Mouse (Mus musculus) forebrain, embryonic 14.5 days (tissue): ENCODE results near the gene Prkce. TPM values are rescaled to one million over a fixed set of nuclear protein-coding genes. Genes with fewer than 3 reads are reported as not detected.
A peak's percentile ranks its signal among the peaks of the same experiment; 100 is the strongest.

Experiments
- ATAC-seq: fragments of 200-750 bp; cut with Nextera tagmentation; 2 replicates; pipeline ENCODE4 v1.8.0; 2017; ENCODE audit warnings: mild to moderate bottlenecking, moderate library complexity
- DNase-seq: peaks from one replicate; pipeline ENCODE4 v3.0.0-alpha.2; 2015; ENCODE audit warnings: low spot score
- H3K27ac ChIP-seq: fragments of 300-500 bp; sonication (generic); 2 replicates; pipeline ENCODE4 v1.5.1; 2014; ENCODE audit warnings: low read depth, mild to moderate bottlenecking, control low read depth, low read length, moderate library complexity
- H3K27me3 ChIP-seq: fragments of 300-500 bp; sonication (generic); replicated peaks from 2 replicates; pipeline ENCODE4 v1.6.1; 2014; ENCODE audit warnings: low read length, control low read depth, mixed read lengths; ENCODE audit not compliant: control insufficient read depth, insufficient read depth
- H3K36me3 ChIP-seq: fragments of 300-500 bp; sonication (generic); 2 replicates; pipeline ENCODE4 v1.6.1; 2014; ENCODE audit warnings: low read length, control low read depth; ENCODE audit not compliant: control insufficient read depth, insufficient read depth
- H3K4me1 ChIP-seq: fragments of 300-500 bp; sonication (generic); 2 replicates; pipeline ENCODE4 v1.6.1; 2014; ENCODE audit warnings: antibody characterized with exemption, low read length, control low read depth; ENCODE audit not compliant: control insufficient read depth, insufficient read depth
- H3K4me2 ChIP-seq: fragments of 300-500 bp; sonication (generic); 2 replicates; pipeline ENCODE4 v1.6.1; 2014; ENCODE audit warnings: mild to moderate bottlenecking, control low read depth, low read length
- H3K4me3 ChIP-seq: fragments of 300-500 bp; sonication (generic); 2 replicates; pipeline ENCODE4 v1.5.1; 2014; ENCODE audit warnings: low read depth, low read length, control low read depth
- H3K9ac ChIP-seq: fragments of 300-500 bp; sonication (generic); 2 replicates; pipeline ENCODE4 v1.6.1; 2014; ENCODE audit warnings: mild to moderate bottlenecking, low read length, control low read depth, moderate library complexity
- H3K9me3 ChIP-seq: fragments of 300-500 bp; sonication (generic); replicated peaks from 2 replicates; pipeline ENCODE4 v1.6.1; 2016; ENCODE audit warnings: low read length, control low read depth, mixed read lengths; ENCODE audit not compliant: control insufficient read depth
- WGBS: fragments of 180-500 bp; shearing (Covaris S2); extraction: QIAGEN DNeasy Blood & Tissue Kit; methylation state at CpG from one replicate; pipeline ENCODE4 v1.1.7; 2014; 5-methylcytosine and 5-hydroxymethylcytosine counted together
- polyA plus RNA-seq: library from polyadenylated mRNA; unstranded; fragments of >200 nt; fragmentation: Nextera tagmentation; extraction: Ambion mirVana; gene quantifications from 2 replicates; pipeline ENCODE4 v1.2.1, GENCODE M21; 2014

Prkce gene
- polyA plus RNA-seq, 1 experiment from 2014 or later: 16.9 TPM

GRCm38 (mm10) chr17:86497302-86497701 lies 329.7 kb downstream of the Prkce start:
- Histone ChIP-seq H3K9ac (no peak overlapping the region), H3K4me3 (no peak overlapping the region), H3K4me1 (no peaks in the 10 kb centered on the region), H3K36me3 (0 out of 2 replicates have a peak, but pooled peaks cover under 1% of the 10 kb centered on the region), H3K27ac (no peak overlapping the region), H3K4me2 (no peak overlapping the region), H3K27me3 (no peaks in the 10 kb centered on the region), H3K9me3 (no peaks in the 10 kb centered on the region)
- DNase-seq: no peak
- WGBS: 85% methylated on average over 4 of the region's 4 CpGs
- ATAC-seq: no peak

- H3K27ac ChIP-seq: no peak overlapping the region
- H3K36me3 ChIP-seq: no peaks in the 10 kb centered on the region
- H3K4me1 ChIP-seq: no peaks in the 10 kb centered on the region
- no peaks in the 10 kb centered on the region for H3K9me3 ChIP-seq
- DNase-seq (no peak), ATAC-seq (no peak)
- 80% methylated on average over 14 of the region's 15 CpGs for WGBS
- no peak overlapping the region for H3K9ac ChIP-seq
- no peak overlapping the region for H3K4me3 ChIP-seq
- H3K4me2 ChIP-seq: no peak overlapping the region
- H3K27me3 ChIP-seq: no peaks in the 10 kb centered on the region
These were observed 331.9 kb downstream of the Prkce start for GRCm38 (mm10) chr17:86499359-86500045.

GRCm38 (mm10) chr17:86501393-86501792 lies 333.8 kb downstream of the Prkce start:
- Histone ChIP-seq H3K4me3 (no peak overlapping the region), H3K36me3 (no peaks in the 10 kb centered on the region), H3K9ac (no peak overlapping the region), H3K4me2 (no peak overlapping the region), H3K4me1 (no peaks in the 10 kb centered on the region), H3K27ac (no peak overlapping the region), H3K27me3 (no peaks in the 10 kb centered on the region), H3K9me3 (no peaks in the 10 kb centered on the region)
- no peak for DNase-seq
- ATAC-seq: no peak
- WGBS: 93% methylated on average over 4 of the region's 4 CpGs

GRCm38 (mm10) chr17:86503208-86503897 lies 335.8 kb downstream of the Prkce start:
- H3K36me3 ChIP-seq: no peaks in the 10 kb centered on the region
- ATAC-seq: no peak
- H3K4me3 ChIP-seq: no peak overlapping the region
- H3K9ac ChIP-seq: no peak overlapping the region
- no peaks in the 10 kb centered on the region for H3K9me3 ChIP-seq
- no peak for DNase-seq
- no peak overlapping the region for H3K27ac ChIP-seq
- no peaks in the 10 kb centered on the region for H3K4me1 ChIP-seq
- no peak overlapping the region for H3K4me2 ChIP-seq
- H3K27me3 ChIP-seq: no peaks in the 10 kb centered on the region
- WGBS: 94% methylated on average over 9 of the region's 9 CpGs

- H3K36me3 ChIP-seq: no peaks in the 10 kb centered on the region
- no peak within 1 kb of the TSS for H3K27ac ChIP-seq
- DNase-seq (no peak), ATAC-seq (no peak)
- H3K9ac ChIP-seq: no peak within 1 kb of the TSS
- WGBS: 91% methylated on average over 8 of the region's 8 CpGs
- no peak within 1 kb of the TSS for H3K4me3 ChIP-seq
- no peaks in the 10 kb centered on the region for H3K27me3 ChIP-seq
- no peaks in the 10 kb centered on the region for H3K9me3 ChIP-seq
- no peaks in the 10 kb centered on the region for H3K4me1 ChIP-seq
- H3K4me2 ChIP-seq: no peak within 1 kb of the TSS
These were observed 337.6 kb downstream of the Prkce start, which contains the start of gene Gm10309 for GRCm38 (mm10) chr17:86505183-86505631. Gm10309 (minus strand) TSS chr17:86505232.

- Histone ChIP-seq H3K27me3 (no peaks in the 10 kb centered on the region), H3K4me3 (no peak overlapping the region), H3K36me3 (no peaks in the 10 kb centered on the region), H3K4me2 (no peak overlapping the region), H3K9me3 (no peaks in the 10 kb centered on the region), H3K9ac (no peak overlapping the region), H3K4me1 (no peaks in the 10 kb centered on the region), H3K27ac (peak overlapping the region; percentile 44; the same call in 1 of the 2 replicates)
- no peak for ATAC-seq
- WGBS: 84% methylated on average over 5 of the region's 5 CpGs
- no peak for DNase-seq
These were observed 339.3 kb downstream of the Prkce start for GRCm38 (mm10) chr17:86506881-86507280.

GRCm38 (mm10) chr17:86507342-86508211 lies 340.0 kb downstream of the Prkce start:
- 80% methylated on average over 19 of the region's 19 CpGs for WGBS
- no peak overlapping the region for H3K27ac ChIP-seq
- DNase-seq: no peak

GRCm38 (mm10) chr17:86508212-86508490 lies 340.6 kb downstream of the Prkce start:
- 90% methylated on average over 3 of the region's 3 CpGs for WGBS
- ATAC-seq (no peak), DNase-seq (no peak)
- Histone ChIP-seq H3K27me3 (no peaks in the 10 kb centered on the region), H3K27ac (no peak overlapping the region), H3K4me3 (no peak overlapping the region), H3K9me3 (no peaks in the 10 kb centered on the region), H3K9ac (no peak overlapping the region), H3K4me1 (no peaks in the 10 kb centered on the region), H3K4me2 (no peak overlapping the region), H3K36me3 (no peaks in the 10 kb centered on the region)

More at GRCm38 (mm10) chr17:86507342-86508211, 340.0 kb downstream of the Prkce start:
- no peaks in the 10 kb centered on the region for H3K36me3 ChIP-seq
- no peaks in the 10 kb centered on the region for H3K9me3 ChIP-seq
- no peak overlapping the region for H3K9ac ChIP-seq
- H3K4me3 ChIP-seq: no peak overlapping the region
- ATAC-seq: no peak
- no peaks in the 10 kb centered on the region for H3K27me3 ChIP-seq
- no peak overlapping the region for H3K4me2 ChIP-seq
- H3K4me1 ChIP-seq: no peaks in the 10 kb centered on the region
